Mouse (Mus musculus) liver, adult 2 months (tissue): ENCODE measurements around the gene Ssu72.

Experiments used
- CTCF ChIP-seq: fragments of 200-500 bp; IDR thresholded peaks from 2 replicates; pipeline ENCODE4 v1.5.1; 2011; ENCODE audit warnings: low read depth, low read length, control low read depth
- POLR2A ChIP-seq: fragments of 200-500 bp; IDR thresholded peaks from 2 replicates; pipeline ENCODE4 v1.6.1; 2011; ENCODE audit warnings: low read length, control low read depth; ENCODE audit not compliant: insufficient read depth; ENCODE audit errors: extremely low read depth

DNA sequence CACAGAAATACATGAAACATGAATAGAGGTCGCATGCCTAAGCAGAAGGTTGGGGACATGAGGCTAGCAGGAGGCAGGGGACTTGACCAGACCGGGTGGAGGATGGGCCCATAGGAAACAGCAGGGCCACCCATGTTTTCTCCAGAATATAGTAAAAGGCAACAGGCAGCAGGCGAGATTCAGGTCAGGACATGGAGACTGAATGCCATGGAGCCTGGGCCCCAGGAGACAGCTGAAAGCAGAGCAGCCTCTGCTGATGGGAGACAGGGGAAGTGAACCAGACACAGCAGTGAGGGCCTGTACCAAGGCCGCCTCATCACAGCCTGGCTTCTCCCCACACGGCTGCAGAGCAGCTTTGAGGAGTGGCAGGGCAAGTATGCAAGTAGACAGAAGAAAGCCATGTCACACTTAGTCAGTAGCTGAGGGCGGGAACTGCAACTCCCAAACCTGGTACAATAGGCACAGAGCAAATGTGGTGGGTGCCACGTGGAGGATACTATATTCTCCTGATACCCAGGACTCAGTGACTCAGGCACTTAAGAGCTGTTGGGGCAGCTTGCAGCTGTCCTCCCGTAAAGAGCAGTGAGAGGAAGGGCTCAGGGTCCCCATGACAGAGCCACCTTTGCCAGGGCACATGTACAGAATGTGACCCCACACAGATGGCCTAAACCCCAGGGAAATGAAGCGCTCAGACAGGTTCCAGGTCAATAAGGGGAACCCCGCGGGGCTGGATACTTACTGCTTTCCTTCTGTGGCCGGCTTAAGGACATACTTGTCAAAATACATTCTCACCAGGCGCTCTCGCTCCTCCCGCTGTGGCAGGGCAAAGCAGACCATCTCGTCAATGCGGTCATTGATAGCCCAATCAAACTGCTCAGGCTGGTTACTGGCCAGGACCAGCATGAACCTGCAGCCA, 42.2 kb downstream of the Ssu72 start:
- TF ChIP-seq CTCF (no peak), POLR2A (no peak)
